Mouse (Mus musculus) thymus, adult 2 months (tissue): ENCODE data around the gene Ifna6. TPM values are rescaled to one million over a fixed set of nuclear protein-coding genes. Genes with fewer than 3 reads are reported as not detected.
"Not testable (repeated sequence)": the region's sequence is repeated elsewhere in the genome, so short reads cannot be mapped to it uniquely, and the experiment has no call there.

Experiments used
- DNase-seq: peaks from one replicate; pipeline ENCODE4 v3.0.0; 2021
- H3K27ac ChIP-seq: fragments of 200-500 bp; 2 replicates; pipeline ENCODE4 v1.5.1; 2012; ENCODE audit warnings: low read length, control low read depth; ENCODE audit not compliant: control insufficient read depth, insufficient read depth
- H3K27me3 ChIP-seq: fragments of 200-500 bp; 2 replicates; pipeline ENCODE4 v1.6.1; 2012; ENCODE audit warnings: mild to moderate bottlenecking, low read length, moderate library complexity, mixed read lengths; ENCODE audit not compliant: control insufficient read depth, insufficient read depth
- H3K36me3 ChIP-seq: fragments of 200-500 bp; 2 replicates; pipeline ENCODE4 v1.6.1; 2012; ENCODE audit warnings: mild to moderate bottlenecking, low read length, moderate library complexity; ENCODE audit not compliant: control insufficient read depth, insufficient read depth
- H3K4me1 ChIP-seq: fragments of 200-500 bp; replicated peaks from 2 replicates; pipeline ENCODE4 v1.6.1; 2012; ENCODE audit warnings: low read length; ENCODE audit not compliant: control insufficient read depth, insufficient read depth
- H3K4me3 ChIP-seq: fragments of 200-500 bp; 2 replicates; pipeline ENCODE4 v1.5.1; 2012; ENCODE audit warnings: mild to moderate bottlenecking, low read length, control low read depth, moderate library complexity; ENCODE audit not compliant: control insufficient read depth, insufficient read depth
- WGBS: fragments of 180-500 bp; shearing (Covaris S2); methylation state at CpG from one replicate; pipeline ENCODE4 v1.1.7; 2018; 5-methylcytosine and 5-hydroxymethylcytosine counted together
- polyA plus RNA-seq: library from polyadenylated mRNA; depleted of rRNA; stranded (reverse); fragments of >200 nt; gene quantifications from 2 replicates; pipeline ENCODE4 v1.2.3, GENCODE M21; 2012; rRNA removed

Ifna6 gene
- not detected in 2 replicates for polyA plus RNA-seq

DNA sequence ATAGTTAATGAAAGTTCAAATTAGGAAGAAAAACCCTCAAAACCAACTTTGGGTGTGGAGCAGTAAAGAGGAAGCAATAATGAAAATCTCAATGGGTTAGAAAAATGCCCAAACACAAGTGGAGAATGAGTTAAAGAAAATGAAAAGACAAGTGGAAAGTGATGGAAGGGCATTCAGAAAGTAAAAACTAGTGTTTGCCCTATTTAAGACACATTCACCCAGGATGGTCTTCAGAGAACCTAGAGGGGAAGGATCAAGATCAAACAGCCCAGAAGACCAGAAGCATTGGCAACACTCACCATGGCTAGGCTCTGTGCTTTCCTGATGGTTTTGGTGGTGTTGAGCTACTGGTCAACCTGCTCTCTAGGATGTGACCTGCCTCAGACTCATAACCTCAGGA is at the start of gene Ifna6:
TSS of gene Ifna6 (plus strand) at position 301 of the 400 bp plus-strand sequence.
- H3K4me3 ChIP-seq, H3K27ac ChIP-seq, H3K36me3 ChIP-seq, H3K4me1 ChIP-seq, DNase-seq, H3K27me3 ChIP-seq: not testable (repeated sequence)

DNA sequence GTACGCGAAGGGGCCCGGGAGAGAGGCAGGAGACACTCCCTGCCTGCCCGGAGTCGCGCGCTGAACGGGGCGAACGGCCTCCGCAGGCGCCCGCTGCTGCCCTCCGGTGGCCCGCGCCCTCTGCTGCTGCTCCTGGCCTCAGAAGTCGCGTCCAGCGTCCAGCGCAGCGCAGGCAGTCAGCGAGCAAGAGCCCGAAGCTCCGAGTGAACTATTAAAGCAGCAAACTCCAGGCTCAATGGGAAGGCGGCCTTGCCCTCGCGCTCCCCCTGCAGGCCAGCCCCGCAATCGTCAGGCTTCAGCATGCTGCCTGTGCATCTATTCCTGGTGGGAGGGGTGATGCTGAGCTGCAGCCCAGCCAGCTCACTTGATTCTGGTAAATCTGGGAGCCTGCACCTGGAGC is 47.7 kb upstream of the Ifna6 start, which contains the start of gene Gm13272:
TSS of gene Gm13272 (plus strand) at position 301 of the 400 bp plus-strand sequence.
- H3K4me3 ChIP-seq, H3K4me1 ChIP-seq, H3K27ac ChIP-seq, DNase-seq, H3K36me3 ChIP-seq, H3K27me3 ChIP-seq: not testable (repeated sequence)
- no CpG with 5 or more reads among the region's 29 CpGs for WGBS

DNA sequence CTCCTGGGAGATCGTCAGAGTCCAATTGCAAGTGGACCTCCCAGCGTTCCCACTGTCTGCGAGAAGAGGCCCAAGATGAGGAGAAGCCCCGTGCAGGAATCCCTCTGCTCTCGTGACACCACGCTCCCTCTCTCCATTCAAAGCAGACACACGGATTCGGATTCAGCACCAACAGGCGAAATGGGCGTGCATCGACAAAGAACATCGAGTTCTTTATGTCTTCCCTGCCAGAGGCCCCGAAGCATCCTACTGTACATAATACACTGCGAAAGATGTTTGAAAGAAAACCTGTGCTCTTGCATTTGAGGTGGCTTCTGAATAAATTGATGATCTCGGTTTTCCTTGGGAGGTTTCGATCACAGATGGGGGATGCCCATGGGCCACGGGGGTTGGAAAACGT is 46.9 kb upstream of the Ifna6 start:
- not testable (repeated sequence) for H3K4me3 ChIP-seq, H3K36me3 ChIP-seq, DNase-seq, H3K27me3 ChIP-seq, H3K27ac ChIP-seq, H3K4me1 ChIP-seq
- 71% methylated on average over 16 of the region's 18 CpGs for WGBS

DNA sequence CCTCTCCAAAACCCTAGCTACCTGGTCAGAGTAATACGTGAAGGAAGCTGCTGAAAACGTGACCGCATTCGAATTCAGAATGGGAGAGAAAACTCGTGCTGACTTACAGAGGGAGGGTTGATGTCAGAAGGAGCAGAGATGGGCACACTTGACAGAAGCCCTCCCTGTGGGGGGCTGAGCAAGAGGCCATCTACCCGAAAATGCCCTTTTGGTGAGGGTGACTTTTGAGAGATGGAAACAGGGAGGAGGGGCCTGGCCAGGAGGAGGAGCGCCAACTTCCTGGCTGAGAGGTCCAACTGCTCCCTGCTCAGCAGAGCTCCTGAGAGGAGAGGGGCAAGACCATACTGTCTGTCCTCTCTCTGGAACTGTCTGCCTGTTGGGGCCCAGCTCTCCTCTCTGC is 45.4 kb upstream of the Ifna6 start, which contains the start of gene Ifnz:
TSS of gene Ifnz (plus strand) at position 301 of the 400 bp plus-strand sequence.
- H3K4me3 ChIP-seq, result peak within 1 kb of the TSS; percentile 54
- not testable (repeated sequence) for H3K27ac ChIP-seq
- 6% methylated on average over 5 of the region's 7 CpGs for WGBS

DNA sequence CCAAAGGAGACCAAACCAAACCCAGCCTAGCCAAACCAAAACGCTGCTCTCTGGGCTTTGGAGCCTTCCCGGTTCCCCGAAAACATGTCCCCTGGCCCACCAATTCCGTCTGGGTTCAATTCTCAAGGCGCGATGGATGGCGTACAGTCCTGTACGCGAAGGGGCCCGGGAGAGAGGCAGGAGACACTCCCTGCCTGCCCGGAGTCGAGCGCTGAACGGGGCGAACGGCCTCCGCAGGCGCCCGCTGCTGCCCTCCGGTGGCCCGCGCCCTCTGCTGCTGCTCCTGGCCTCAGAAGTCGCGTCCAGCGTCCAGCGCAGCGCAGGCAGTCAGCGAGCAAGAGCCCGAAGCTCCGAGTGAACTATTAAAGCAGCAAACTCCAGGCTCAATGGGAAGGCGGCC is 44.9 kb upstream of the Ifna6 start:
- DNase-seq, result not testable (repeated sequence)

More for the DNA sequence above, 45.4 kb upstream of the Ifna6 start, which contains the start of gene Ifnz:
- not testable (repeated sequence) for H3K27me3 ChIP-seq, DNase-seq, H3K4me1 ChIP-seq, H3K36me3 ChIP-seq

DNA sequence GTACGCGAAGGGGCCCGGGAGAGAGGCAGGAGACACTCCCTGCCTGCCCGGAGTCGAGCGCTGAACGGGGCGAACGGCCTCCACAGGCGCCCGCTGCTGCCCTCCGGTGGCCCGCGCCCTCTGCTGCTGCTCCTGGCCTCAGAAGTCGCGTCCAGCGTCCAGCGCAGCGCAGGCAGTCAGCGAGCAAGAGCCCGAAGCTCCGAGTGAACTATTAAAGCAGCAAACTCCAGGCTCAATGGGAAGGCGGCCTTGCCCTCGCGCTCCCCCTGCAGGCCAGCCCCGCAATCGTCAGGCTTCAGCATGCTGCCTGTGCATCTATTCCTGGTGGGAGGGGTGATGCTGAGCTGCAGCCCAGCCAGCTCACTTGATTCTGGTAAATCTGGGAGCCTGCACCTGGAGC is 41.8 kb upstream of the Ifna6 start, which contains the start of gene Gm13276:
TSS of gene Gm13276 (plus strand) at position 301 of the 400 bp plus-strand sequence.
- WGBS, result no CpG with 5 or more reads among the region's 27 CpGs
- H3K27ac ChIP-seq, H3K4me3 ChIP-seq, H3K4me1 ChIP-seq, H3K27me3 ChIP-seq, H3K36me3 ChIP-seq, DNase-seq: not testable (repeated sequence)

More for the DNA sequence above, 44.9 kb upstream of the Ifna6 start:
- H3K27ac ChIP-seq, H3K27me3 ChIP-seq, H3K36me3 ChIP-seq, H3K4me1 ChIP-seq: not testable (repeated sequence)
- 0% methylated on average over 19 of the region's 31 CpGs for WGBS
- peak overlapping the region; percentile 54 for H3K4me3 ChIP-seq

DNA sequence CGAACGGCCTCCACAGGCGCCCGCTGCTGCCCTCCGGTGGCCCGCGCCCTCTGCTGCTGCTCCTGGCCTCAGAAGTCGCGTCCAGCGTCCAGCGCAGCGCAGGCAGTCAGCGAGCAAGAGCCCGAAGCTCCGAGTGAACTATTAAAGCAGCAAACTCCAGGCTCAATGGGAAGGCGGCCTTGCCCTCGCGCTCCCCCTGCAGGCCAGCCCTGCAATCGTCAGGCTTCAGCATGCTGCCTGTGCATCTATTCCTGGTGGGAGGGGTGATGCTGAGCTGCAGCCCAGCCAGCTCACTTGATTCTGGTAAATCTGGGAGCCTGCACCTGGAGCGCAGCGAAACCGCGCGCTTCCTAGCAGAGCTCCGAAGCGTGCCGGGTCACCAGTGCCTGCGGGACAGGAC is 38.8 kb upstream of the Ifna6 start, which contains the start of gene Gm13277:
TSS of gene Gm13277 (plus strand) at position 231 of the 400 bp plus-strand sequence.
- WGBS, result no CpG with 5 or more reads among the region's 28 CpGs
- not testable (repeated sequence) for H3K4me3 ChIP-seq, H3K27me3 ChIP-seq, H3K36me3 ChIP-seq, H3K27ac ChIP-seq, H3K4me1 ChIP-seq
- DNase-seq, result peak; percentile 68

DNA sequence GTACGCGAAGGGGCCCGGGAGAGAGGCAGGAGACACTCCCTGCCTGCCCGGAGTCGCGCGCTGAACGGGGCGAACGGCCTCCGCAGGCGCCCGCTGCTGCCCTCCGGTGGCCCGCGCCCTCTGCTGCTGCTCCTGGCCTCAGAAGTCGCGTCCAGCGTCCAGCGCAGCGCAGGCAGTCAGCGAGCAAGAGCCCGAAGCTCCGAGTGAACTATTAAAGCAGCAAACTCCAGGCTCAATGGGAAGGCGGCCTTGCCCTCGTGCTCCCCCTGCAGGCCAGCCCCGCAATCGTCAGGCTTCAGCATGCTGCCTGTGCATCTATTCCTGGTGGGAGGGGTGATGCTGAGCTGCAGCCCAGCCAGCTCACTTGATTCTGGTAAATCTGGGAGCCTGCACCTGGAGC is 36.0 kb upstream of the Ifna6 start, which contains the start of gene Gm13278:
TSS of gene Gm13278 (plus strand) at position 301 of the 400 bp plus-strand sequence.
- DNase-seq, H3K36me3 ChIP-seq, H3K27me3 ChIP-seq, H3K4me1 ChIP-seq, H3K4me3 ChIP-seq, H3K27ac ChIP-seq: not testable (repeated sequence)
- WGBS, result no CpG with 5 or more reads among the region's 28 CpGs

DNA sequence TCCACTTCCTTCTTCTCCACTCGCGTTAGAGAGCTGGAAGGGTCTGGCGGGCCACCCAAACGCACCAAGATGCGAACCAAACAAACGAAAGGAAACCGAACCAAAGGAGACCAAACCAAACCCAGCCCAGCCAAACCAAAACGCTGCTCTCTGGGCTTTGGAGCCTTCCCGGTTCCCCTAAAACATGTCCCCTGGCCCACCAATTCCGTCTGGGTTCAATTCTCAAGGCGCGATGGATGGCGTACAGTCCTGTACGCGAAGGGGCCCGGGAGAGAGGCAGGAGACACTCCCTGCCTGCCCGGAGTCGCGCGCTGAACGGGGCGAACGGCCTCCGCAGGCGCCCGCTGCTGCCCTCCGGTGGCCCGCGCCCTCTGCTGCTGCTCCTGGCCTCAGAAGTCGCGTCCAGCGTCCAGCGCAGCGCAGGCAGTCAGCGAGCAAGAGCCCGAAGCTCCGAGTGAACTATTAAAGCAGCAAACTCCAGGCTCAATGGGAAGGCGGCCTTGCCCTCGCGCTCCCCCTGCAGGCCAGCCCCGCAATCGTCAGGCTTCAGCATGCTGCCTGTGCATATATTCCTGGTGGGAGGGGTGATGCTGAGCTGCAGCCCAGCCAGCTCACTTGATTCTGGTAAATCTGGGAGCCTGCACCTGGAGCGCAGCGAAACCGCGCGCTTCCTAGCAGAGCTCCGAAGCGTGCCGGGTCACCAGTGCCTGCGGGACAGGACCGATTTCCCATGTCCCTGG is 33.1 kb upstream of the Ifna6 start, which contains the start of gene Gm13275:
TSS of gene Gm13275 (plus strand) at position 552 of the 740 bp plus-strand sequence.
- H3K4me3 ChIP-seq, H3K27ac ChIP-seq, H3K27me3 ChIP-seq, H3K36me3 ChIP-seq, H3K4me1 ChIP-seq: not testable (repeated sequence)
- WGBS, result under 1% methylated on average over 12 of the region's 52 CpGs
- peak; percentile 87 for DNase-seq

DNA sequence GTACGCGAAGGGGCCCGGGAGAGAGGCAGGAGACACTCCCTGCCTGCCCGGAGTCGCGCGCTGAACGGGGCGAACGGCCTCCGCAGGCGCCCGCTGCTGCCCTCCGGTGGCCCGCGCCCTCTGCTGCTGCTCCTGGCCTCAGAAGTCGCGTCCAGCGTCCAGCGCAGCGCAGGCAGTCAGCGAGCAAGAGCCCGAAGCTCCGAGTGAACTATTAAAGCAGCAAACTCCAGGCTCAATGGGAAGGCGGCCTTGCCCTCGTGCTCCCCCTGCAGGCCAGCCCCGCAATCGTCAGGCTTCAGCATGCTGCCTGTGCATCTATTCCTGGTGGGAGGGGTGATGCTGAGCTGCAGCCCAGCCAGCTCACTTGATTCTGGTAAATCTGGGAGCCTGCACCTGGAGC is 30.1 kb upstream of the Ifna6 start, which contains the start of gene Gm13279:
TSS of gene Gm13279 (plus strand) at position 301 of the 400 bp plus-strand sequence.
- H3K27me3 ChIP-seq, DNase-seq, H3K36me3 ChIP-seq, H3K27ac ChIP-seq, H3K4me1 ChIP-seq, H3K4me3 ChIP-seq: not testable (repeated sequence)
- no CpG with 5 or more reads among the region's 28 CpGs for WGBS

DNA sequence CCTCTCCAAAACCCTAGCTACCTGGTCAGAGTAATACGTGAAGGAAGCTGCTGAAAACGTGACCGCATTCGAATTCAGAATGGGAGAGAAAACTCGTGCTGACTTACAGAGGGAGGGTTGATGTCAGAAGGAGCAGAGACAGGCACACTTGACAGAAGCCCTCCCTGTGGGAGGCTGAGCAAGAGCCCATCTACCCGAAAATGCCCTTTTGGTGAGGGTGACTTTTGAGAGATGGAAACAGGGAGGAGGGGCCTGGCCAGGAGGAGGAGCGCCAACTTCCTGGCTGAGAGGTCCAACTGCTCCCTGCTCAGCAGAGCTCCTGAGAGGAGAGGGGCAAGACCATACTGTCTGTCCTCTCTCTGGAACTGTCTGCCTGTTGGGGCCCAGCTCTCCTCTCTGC is 27.9 kb upstream of the Ifna6 start, which contains the start of gene Gm13285:
TSS of gene Gm13285 (plus strand) at position 301 of the 400 bp plus-strand sequence.
- not testable (repeated sequence) for DNase-seq, H3K27me3 ChIP-seq, H3K36me3 ChIP-seq, H3K27ac ChIP-seq, H3K4me1 ChIP-seq, H3K4me3 ChIP-seq
- WGBS, result 11% methylated on average over 5 of the region's 7 CpGs
